Mouse (Mus musculus) embryo, embryonic 10.5 days (tissue): ENCODE measurements around the gene Wrap73.

Experiments
- DNase-seq: peaks from one replicate; pipeline ENCODE4 v3.0.0-alpha.2; 2015; ENCODE audit warnings: low spot score

Wrap73 gene

DNA sequence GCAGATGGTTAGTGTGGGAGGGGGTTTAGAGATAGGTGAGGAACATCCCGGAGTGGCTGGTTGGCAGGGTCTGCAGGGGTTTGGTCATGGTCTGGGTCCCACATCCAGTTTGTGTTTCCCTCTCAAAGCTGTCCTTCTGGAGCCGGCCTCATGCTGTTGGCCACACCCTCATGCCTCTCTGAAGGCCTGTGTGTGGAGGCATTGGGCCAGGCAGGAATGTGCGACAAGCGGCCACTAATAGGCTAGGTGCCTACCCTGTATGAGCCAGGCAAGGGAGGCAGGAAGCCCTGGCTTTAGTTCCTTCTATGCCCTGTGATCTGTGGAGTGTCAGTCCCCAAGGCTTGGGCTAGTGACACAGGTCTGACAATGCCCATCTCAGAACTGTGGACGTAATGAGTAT is 42.8 kb downstream of the Wrap73 start:
- no peak for DNase-seq

DNA sequence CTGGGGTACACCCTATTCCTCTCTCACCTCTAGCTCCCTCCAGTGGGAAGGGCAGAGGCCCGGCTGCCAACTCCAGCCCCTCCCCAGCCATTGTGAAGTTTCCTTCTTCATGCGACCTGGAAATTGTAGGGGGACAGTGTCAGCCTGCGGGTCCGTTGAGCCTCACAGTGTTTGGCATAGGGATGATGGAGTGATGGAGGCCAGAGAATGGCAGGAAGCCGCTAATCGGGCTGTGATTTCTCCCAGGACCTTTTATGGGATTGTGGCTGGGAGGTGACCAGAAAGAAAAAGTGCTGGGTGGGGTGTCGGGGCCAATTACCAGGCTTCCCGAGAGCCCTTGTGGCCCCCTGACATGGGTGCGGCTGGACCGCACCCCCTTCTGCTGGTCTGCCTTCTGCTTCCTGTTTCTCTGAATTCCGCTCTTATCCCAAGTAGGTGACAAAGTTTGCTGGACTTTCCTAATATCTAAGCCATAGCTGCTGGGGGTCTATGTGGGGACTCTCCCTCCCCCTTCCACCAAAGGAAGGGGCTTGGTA is 43.9 kb downstream of the Wrap73 start:
- no peak for DNase-seq

DNA sequence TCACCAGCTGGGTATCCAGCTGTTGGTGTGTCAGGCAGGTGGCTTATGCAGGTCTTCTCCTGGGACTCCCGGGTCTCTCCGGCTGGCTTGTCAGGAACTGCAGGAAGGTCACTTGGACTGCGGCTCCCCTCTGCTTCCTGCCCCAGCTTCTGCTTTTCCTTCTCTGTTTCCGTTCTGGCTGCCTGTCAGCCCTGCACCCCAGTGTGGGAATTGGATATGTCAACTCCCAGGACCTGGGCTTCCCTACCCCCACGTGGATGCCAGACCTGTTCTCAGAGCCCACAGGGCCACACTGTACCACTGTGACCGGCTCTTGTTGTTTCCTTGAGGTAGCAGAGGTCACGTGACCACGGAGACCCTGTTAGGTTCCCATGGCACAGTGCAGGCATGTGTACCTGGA is 46.8 kb downstream of the Wrap73 start:
- DNase-seq: no peak

- DNase-seq: no peak
Observed at GRCm38 (mm10) chr4:154197961-154198360, 55.8 kb downstream of the Wrap73 start.

DNA sequence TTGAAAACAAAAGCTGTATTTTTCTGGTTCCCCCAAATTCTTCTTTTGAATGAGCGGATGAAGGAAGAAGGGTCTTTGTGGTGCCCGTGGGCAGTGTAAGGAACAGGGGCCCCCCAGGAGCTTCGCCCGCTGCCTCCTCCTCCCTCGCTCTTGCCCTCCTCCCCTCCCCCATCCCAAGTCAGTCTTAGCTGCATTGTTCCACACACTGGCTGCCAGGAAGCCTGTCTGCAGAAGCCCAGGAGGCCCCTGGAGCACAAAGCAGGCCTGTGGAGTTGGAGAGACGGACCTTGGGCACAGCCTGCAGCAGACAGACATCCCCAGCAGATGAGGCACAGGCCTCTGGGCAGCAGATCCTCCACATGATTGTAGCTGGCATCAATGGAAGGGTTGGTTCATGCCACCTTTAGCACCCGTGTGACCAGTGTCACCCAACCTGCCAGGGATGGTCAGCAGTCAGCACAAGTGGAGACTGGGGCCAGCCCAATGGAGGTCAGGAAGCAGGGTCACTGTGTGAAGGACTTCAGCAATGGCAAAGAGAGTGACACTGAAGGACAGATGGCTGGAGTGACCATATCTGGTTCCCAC is 56.3 kb downstream of the Wrap73 start:
- peak; percentile 56 for DNase-seq

GRCm38 (mm10) chr4:154201511-154201910 is 59.3 kb downstream of the Wrap73 start:
- no peak for DNase-seq

DNA sequence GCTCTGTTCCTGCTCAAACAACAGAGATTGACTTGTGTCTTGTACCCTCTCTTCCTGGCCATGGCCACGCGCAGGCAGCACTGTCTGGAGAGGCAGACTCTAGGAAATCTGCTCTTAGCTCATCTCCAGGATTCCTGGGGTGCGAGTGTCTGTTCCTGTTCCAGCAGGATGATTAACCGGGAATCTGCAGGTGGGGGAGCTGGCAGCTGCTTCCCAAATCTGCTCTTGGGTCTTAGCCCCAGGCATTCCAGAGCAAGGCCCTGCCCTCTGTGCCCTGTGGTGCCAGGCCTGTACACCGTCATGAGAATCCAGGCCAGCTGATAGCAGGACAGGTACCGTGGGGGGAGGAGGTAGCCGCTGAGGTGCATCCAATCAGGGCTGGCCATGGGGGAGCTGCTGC is 62.4 kb downstream of the Wrap73 start:
- no peak for DNase-seq

GRCm38 (mm10) chr4:154205392-154205791 is 63.2 kb downstream of the Wrap73 start:
- DNase-seq: no peak

DNA sequence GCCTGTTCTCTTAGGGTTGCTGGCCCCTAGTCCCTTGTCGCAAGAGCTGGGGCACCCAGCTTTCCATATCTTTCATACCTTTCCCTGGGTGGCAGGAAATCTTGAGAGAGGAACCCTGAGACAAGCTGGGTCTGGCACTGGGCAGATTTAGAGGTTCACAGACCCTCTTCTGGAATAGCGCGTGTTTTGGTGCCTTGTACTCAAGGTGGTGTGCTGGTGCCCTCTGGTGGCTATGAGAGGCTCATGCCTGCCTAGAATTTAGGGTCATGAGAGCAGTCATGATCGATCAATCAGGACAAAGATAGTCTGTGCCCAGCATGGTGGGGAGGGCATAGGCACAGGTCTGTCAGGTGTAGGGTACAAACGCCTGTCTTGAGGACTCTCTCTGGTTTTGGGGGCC is 65.1 kb downstream of the Wrap73 start:
- DNase-seq: peak; percentile 89

GRCm38 (mm10) chr4:154209054-154209453 is 66.9 kb downstream of the Wrap73 start:
- no peak for DNase-seq

GRCm38 (mm10) chr4:154209825-154210224 is 67.7 kb downstream of the Wrap73 start:
- DNase-seq: no peak

DNA sequence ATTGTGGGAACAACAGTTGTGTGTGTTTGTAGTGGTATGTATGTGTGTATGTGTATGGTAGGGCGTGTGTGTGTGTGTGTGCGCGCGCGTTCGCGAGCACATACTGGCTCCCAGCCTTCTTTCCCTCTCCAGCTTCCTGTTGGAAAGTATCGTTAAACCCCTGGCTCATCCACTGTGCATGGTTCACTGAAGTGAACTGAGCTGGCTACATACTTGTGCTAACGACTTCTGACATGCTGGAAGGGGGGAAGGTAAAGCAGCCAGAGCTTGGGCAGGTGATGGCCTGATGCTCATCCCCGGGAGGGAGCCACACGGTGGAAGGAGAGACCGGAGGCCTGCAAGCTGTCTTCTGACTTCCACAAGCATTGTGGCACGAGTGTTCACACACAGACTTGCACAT is 69.3 kb downstream of the Wrap73 start:
- no peak for DNase-seq

DNA sequence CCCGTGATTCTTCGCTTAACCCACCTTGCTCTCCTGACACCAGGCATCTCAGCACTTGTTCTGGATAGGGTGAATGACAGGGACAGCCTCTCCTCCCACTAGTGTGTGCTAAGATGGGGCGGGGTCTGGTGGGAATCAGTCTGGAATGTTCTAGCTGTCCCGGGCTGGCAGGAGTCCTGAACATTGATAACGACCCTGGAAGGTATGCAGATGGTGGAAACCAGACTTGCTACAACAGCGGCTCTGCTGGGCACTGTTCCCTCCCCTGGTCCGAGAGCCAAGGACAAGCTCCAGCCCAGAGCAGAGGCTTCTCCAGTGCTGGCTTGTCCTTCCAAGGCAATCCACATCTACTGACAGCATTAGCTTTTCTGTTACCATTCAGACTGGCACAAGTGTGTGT is 71.4 kb downstream of the Wrap73 start:
- no peak for DNase-seq

GRCm38 (mm10) chr4:154214075-154214474 is 71.9 kb downstream of the Wrap73 start:
- no peak for DNase-seq
